Mouse (Mus musculus) limb, embryonic 13.5 days (tissue): ENCODE measurements around the gene F830045P16Rik. TPM values are rescaled to one million over a fixed set of nuclear protein-coding genes. Genes with fewer than 3 reads are reported as not detected.
A peak's percentile ranks its signal among the peaks of the same experiment; 100 is the strongest.

Experiments
- ATAC-seq: fragments of 200-750 bp; cut with Nextera tagmentation; 2 replicates; pipeline ENCODE4 v1.8.0; 2017; ENCODE audit warnings: low read depth, moderate number of reproducible peaks, moderate TSS enrichment; ENCODE audit not compliant: low FRiP score
- H3K27ac ChIP-seq: fragments of 300-500 bp; sonication (generic); 2 replicates; pipeline ENCODE4 v1.5.1; 2015; ENCODE audit warnings: inconsistent platforms, mild to moderate bottlenecking, moderate library complexity
- H3K27me3 ChIP-seq: fragments of 300-500 bp; sonication (generic); 2 replicates; pipeline ENCODE4 v1.6.1; 2015; ENCODE audit warnings: mild to moderate bottlenecking, inconsistent platforms
- H3K36me3 ChIP-seq: fragments of 300-500 bp; sonication (generic); 2 replicates; pipeline ENCODE4 v1.6.1; 2015; ENCODE audit warnings: inconsistent platforms, mild to moderate bottlenecking, moderate library complexity
- H3K4me1 ChIP-seq: fragments of 300-500 bp; sonication (generic); 2 replicates; pipeline ENCODE4 v1.6.1; 2015; ENCODE audit warnings: inconsistent platforms
- H3K4me2 ChIP-seq: fragments of 300-500 bp; sonication (generic); replicated peaks from 2 replicates; pipeline ENCODE4 v1.6.1; 2015; ENCODE audit warnings: inconsistent platforms, mild to moderate bottlenecking, moderate library complexity
- H3K4me3 ChIP-seq: fragments of 300-500 bp; sonication (generic); 2 replicates; pipeline ENCODE4 v1.5.1; 2015; ENCODE audit warnings: moderate library complexity, mild to moderate bottlenecking, inconsistent platforms
- H3K9ac ChIP-seq: fragments of 300-500 bp; sonication (generic); 2 replicates; pipeline ENCODE4 v1.6.1; 2015; ENCODE audit warnings: mild to moderate bottlenecking, inconsistent platforms
- H3K9me3 ChIP-seq: fragments of 300-500 bp; sonication (generic); 2 replicates; pipeline ENCODE4 v1.6.1; 2016; ENCODE audit warnings: inconsistent platforms
- WGBS: fragments of 180-500 bp; shearing (Covaris S2); methylation state at CpG from one replicate; pipeline ENCODE4 v1.1.7; 2015; 5-methylcytosine and 5-hydroxymethylcytosine counted together
- polyA plus RNA-seq: library from polyadenylated mRNA; unstranded; fragments of >200 nt; fragmentation: Nextera tagmentation; extraction: Ambion mirVana; gene quantifications from 2 replicates; pipeline ENCODE4 v1.2.1, GENCODE M21; 2015

The F830045P16Rik gene
- polyA plus RNA-seq, 1 experiment from 2014 or later, result 0.09 TPM

- H3K4me3 ChIP-seq, result no peak overlapping the region
- peaks cover 34% of the 10 kb centered on the region for H3K27me3 ChIP-seq
- no peaks in the 10 kb centered on the region for H3K9me3 ChIP-seq
- 41% methylated on average over 3 of the region's 3 CpGs for WGBS
- ATAC-seq, result peak; percentile 60; the same call in 1 of the 2 replicates
- no peak overlapping the region for H3K4me2 ChIP-seq
- no peak overlapping the region for H3K27ac ChIP-seq
- H3K36me3 ChIP-seq, result no peaks in the 10 kb centered on the region
- peaks cover 37% of the 10 kb centered on the region for H3K4me1 ChIP-seq
- H3K9ac ChIP-seq, result no peak overlapping the region
These were observed 3.6 kb upstream of the F830045P16Rik start for GRCm38 (mm10) chr2:129540036-129540435.

DNA sequence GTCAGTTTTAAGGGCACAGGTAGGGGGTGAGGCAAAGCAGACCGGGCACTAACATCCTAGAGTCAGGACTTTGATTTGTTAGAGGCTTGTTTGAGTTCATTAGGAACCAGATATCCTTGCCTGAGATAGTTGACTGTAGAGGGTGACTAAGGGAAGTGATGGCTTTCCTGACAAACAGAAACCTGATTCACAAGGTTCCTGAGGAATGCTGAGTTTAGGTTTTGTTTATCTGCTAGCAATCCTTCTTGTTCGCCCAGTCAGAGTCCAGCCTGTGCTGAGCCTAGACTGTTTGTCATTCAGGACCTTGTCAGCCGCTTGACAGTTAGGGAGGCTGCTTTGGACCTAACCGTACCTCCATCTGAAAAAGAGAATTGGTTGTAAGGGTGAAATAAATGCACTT, 2.8 kb upstream of the F830045P16Rik start:
- Histone ChIP-seq H3K9me3 (no peaks in the 10 kb centered on the region), H3K9ac (no peak overlapping the region), H3K36me3 (no peaks in the 10 kb centered on the region), H3K4me3 (no peak overlapping the region), H3K4me2 (no peak overlapping the region), H3K4me1 (peaks cover 37% of the 10 kb centered on the region), H3K27me3 (peaks cover 31% of the 10 kb centered on the region), H3K27ac (no peak overlapping the region)
- WGBS, result 43% methylated on average over 4 of the region's 4 CpGs
- no peak for ATAC-seq

DNA sequence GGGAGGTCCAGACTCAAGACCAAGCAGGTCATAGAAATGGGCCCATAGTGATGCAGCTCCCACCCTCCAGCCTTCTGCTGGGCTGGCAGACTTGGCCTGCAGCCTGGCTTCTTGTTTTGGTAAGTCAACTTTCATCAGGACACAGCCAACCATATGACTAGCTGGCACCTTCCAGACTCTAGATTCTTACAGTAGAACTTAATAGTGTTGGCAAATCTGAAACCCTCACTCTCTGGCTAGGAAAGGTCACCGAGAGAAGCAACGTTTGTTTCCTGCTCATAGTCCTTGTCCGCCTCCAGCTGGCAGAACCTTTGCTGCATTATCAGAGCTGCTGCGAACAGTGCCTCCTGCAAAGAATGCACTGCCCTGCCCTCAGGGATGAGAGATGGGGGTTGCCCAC, 1.5 kb upstream of the F830045P16Rik start:
- Histone ChIP-seq H3K36me3 (no peaks in the 10 kb centered on the region), H3K4me1 (peaks cover 37% of the 10 kb centered on the region), H3K9me3 (no peaks in the 10 kb centered on the region), H3K4me3 (no peak overlapping the region), H3K9ac (no peak overlapping the region), H3K27me3 (peaks cover 23% of the 10 kb centered on the region), H3K27ac (no peak overlapping the region), H3K4me2 (no peak overlapping the region)
- no peak for ATAC-seq
- WGBS, result 83% methylated on average over 4 of the region's 4 CpGs

GRCm38 (mm10) chr2:129537360-129537759, 958 bp upstream of the F830045P16Rik start:
- Histone ChIP-seq H3K27ac (no peak overlapping the region), H3K9ac (no peak overlapping the region), H3K4me1 (peaks cover 37% of the 10 kb centered on the region), H3K27me3 (peaks cover 19% of the 10 kb centered on the region), H3K9me3 (no peaks in the 10 kb centered on the region), H3K36me3 (no peaks in the 10 kb centered on the region), H3K4me2 (no peak overlapping the region), H3K4me3 (no peak overlapping the region)
- WGBS, result 17% methylated on average over 7 of the region's 7 CpGs
- ATAC-seq, result no peak

GRCm38 (mm10) chr2:129536926-129537325, 524 bp upstream of the F830045P16Rik start:
- H3K9me3 ChIP-seq, result no peaks in the 10 kb centered on the region
- no peak overlapping the region for H3K4me2 ChIP-seq
- peaks cover 17% of the 10 kb centered on the region for H3K27me3 ChIP-seq
- no peak overlapping the region for H3K4me3 ChIP-seq
- no peak overlapping the region for H3K27ac ChIP-seq
- no peak overlapping the region for H3K9ac ChIP-seq
- peaks cover 37% of the 10 kb centered on the region for H3K4me1 ChIP-seq
- WGBS, result 36% methylated on average over 1 of the region's 1 CpGs
- ATAC-seq, result no peak
- no peaks in the 10 kb centered on the region for H3K36me3 ChIP-seq

GRCm38 (mm10) chr2:129534886-129535591, 1.4 kb downstream of the F830045P16Rik start:
- no peaks in the 10 kb centered on the region for H3K9me3 ChIP-seq
- peaks cover 25% of the 10 kb centered on the region for H3K4me1 ChIP-seq
- H3K4me3 ChIP-seq, result no peak overlapping the region
- H3K36me3 ChIP-seq, result no peaks in the 10 kb centered on the region
- peaks cover 7% of the 10 kb centered on the region; the same call in 1 of the 2 replicates for H3K27me3 ChIP-seq
- no peak overlapping the region for H3K9ac ChIP-seq
- WGBS, result 55% methylated on average over 5 of the region's 5 CpGs
- ATAC-seq, result no peak
- no peak overlapping the region for H3K27ac ChIP-seq
- H3K4me2 ChIP-seq, result no peak overlapping the region

DNA sequence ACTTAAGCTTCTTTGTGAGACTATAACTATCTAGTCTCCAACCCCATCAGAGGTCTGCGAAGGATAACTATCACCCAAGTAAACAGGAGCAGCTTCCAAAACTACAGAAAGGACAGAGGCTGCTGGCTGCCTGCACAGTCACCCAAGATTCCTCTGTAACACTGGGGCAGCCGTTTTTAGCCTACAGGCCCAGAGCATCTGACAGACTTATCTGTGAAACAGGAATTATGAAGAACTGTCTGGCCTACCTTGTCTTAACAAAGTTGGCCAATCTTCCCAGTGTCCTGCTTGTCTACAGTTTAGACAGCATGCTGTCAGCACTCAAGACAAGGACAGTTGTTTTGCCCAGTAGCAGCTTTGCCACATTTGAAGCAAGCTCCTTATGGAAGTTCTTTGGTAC, 4.5 kb downstream of the F830045P16Rik start:
- Histone ChIP-seq H3K27me3 (peaks cover 7% of the 10 kb centered on the region; the same call in 1 of the 2 replicates), H3K4me2 (no peak overlapping the region), H3K9me3 (no peaks in the 10 kb centered on the region), H3K9ac (no peak overlapping the region), H3K4me1 (peaks cover 14% of the 10 kb centered on the region), H3K36me3 (no peaks in the 10 kb centered on the region), H3K27ac (no peak overlapping the region), H3K4me3 (no peak overlapping the region)
- no peak for ATAC-seq
- WGBS, result 71% methylated on average over 2 of the region's 2 CpGs

GRCm38 (mm10) chr2:129531102-129531501, 5.3 kb downstream of the F830045P16Rik start:
- H3K36me3 ChIP-seq, result no peaks in the 10 kb centered on the region
- peaks cover 13% of the 10 kb centered on the region for H3K4me1 ChIP-seq
- no peak overlapping the region for H3K9ac ChIP-seq
- H3K4me2 ChIP-seq, result no peak overlapping the region
- no peak overlapping the region for H3K27ac ChIP-seq
- ATAC-seq, result no peak
- no peak overlapping the region for H3K4me3 ChIP-seq
- H3K27me3 ChIP-seq, result peaks cover 7% of the 10 kb centered on the region; the same call in 1 of the 2 replicates
- H3K9me3 ChIP-seq, result no peaks in the 10 kb centered on the region

- Histone ChIP-seq H3K9ac (no peak overlapping the region), H3K27ac (no peak overlapping the region), H3K4me1 (peaks cover 13% of the 10 kb centered on the region), H3K36me3 (no peaks in the 10 kb centered on the region), H3K4me3 (no peak overlapping the region), H3K9me3 (no peaks in the 10 kb centered on the region), H3K27me3 (no peaks in the 10 kb centered on the region; the same call in 1 of the 2 replicates), H3K4me2 (no peak overlapping the region)
- 35% methylated on average over 14 of the region's 14 CpGs for WGBS
- no peak for ATAC-seq
These were observed 6.8 kb downstream of the F830045P16Rik start for GRCm38 (mm10) chr2:129529297-129530209.

DNA sequence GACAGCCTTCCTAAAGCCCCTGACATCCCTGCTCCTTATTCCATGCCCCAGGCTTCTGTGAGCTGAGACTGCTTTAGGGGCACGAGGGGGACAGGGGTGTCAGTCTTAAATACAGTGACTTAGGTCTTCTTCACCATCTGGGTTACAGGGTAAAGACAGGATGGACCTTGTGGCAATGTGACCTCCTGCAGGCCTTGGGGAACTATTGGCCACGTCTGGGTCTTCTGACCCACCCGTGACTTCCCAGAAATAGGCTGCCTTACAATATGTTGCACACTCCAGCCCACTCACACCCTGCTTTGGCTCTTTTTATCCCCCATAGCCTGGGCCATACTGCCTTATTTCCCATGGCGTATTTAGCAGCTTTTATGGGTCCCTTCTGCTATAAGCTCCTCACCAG, 8.5 kb downstream of the F830045P16Rik start:
- Histone ChIP-seq H3K36me3 (no peaks in the 10 kb centered on the region), H3K27me3 (no peaks in the 10 kb centered on the region; the same call in 1 of the 2 replicates), H3K9me3 (no peaks in the 10 kb centered on the region), H3K4me2 (no peak overlapping the region), H3K4me1 (peaks cover 13% of the 10 kb centered on the region), H3K27ac (no peak overlapping the region), H3K9ac (no peak overlapping the region), H3K4me3 (no peak overlapping the region)
- 68% methylated on average over 4 of the region's 4 CpGs for WGBS
- ATAC-seq, result no peak

- no peak overlapping the region for H3K27ac ChIP-seq
- peaks cover 13% of the 10 kb centered on the region for H3K4me1 ChIP-seq
- 79% methylated on average over 4 of the region's 4 CpGs for WGBS
- H3K9me3 ChIP-seq, result no peaks in the 10 kb centered on the region
- H3K27me3 ChIP-seq, result no peaks in the 10 kb centered on the region; the same call in 1 of the 2 replicates
- no peaks in the 10 kb centered on the region for H3K36me3 ChIP-seq
- no peak overlapping the region for H3K4me3 ChIP-seq
- no peak overlapping the region for H3K4me2 ChIP-seq
- H3K9ac ChIP-seq, result no peak overlapping the region
- no peak for ATAC-seq
These were observed 10.1 kb downstream of the F830045P16Rik start for GRCm38 (mm10) chr2:129526322-129526721.

DNA sequence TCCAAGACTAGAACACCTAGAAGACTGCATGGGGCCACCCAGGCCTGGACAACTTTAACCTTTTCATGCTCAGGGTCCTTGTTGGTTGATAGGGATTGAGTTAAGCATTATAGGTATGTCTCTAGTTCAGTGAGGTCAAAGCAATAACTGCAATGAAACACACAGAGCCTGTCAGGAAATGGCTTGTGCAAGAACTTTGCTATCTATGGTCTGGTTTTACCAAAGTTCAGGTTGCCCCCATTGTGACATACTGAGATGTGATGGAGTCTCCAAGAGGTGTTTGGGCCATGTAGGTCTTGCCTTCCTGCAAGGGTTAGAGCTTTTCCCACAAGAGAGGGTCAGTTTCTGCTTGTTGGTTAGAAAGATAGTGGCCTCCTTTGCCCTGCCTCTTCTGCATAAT, 10.8 kb downstream of the F830045P16Rik start:
- Histone ChIP-seq H3K27ac (no peak overlapping the region), H3K27me3 (no peaks in the 10 kb centered on the region; the same call in 1 of the 2 replicates), H3K9me3 (no peaks in the 10 kb centered on the region), H3K36me3 (no peaks in the 10 kb centered on the region), H3K9ac (no peak overlapping the region), H3K4me2 (no peak overlapping the region), H3K4me3 (no peak overlapping the region), H3K4me1 (peaks cover 13% of the 10 kb centered on the region)
- no peak for ATAC-seq
